Mouse (Mus musculus): Measurements from ENCODE around the gene Zfp764. TPM values are rescaled to one million over a fixed set of nuclear protein-coding genes. Genes with fewer than 3 reads are reported as not detected.
A peak's percentile ranks its signal among the peaks of the same experiment; 100 is the strongest.

Gene Zfp764
- polyA plus RNA-seq, 1 experiment from 2014 or later: 4.0 TPM

GRCm38 (mm10) chr7:127360265-127360664 lies 46.4 kb downstream of the Zfp764 start:
- H3K4me3 ChIP-seq (ENCODE audit: low read depth, low read length): no peak overlapping the region
- peak; percentile 81 for ATAC-seq (ENCODE audit: low FRiP score, low TSS enrichment)
- WGBS: 43% methylated on average over 4 of the region's 4 CpGs
- no peak overlapping the region for H3K27ac ChIP-seq (replicated peaks)
- H3K36me3 ChIP-seq (ENCODE audit: control insufficient read depth, insufficient read depth, low read length): no peaks in the 10 kb centered on the region
- 0 out of 2 replicates have a peak, but pooled peaks cover 5% of the 10 kb centered on the region for H3K4me1 ChIP-seq (replicated peaks; ENCODE audit: control insufficient read depth, insufficient read depth)
- H3K4me2 ChIP-seq (replicated peaks; ENCODE audit: low read depth): no peak overlapping the region
- H3K27me3 ChIP-seq (ENCODE audit: control insufficient read depth, insufficient read depth, low read length): no peaks in the 10 kb centered on the region
- DNase-seq (ENCODE audit: low spot score): no peak
- TF ChIP-seq EP300 (optimal IDR thresholded peaks at IDR 0.05) (no peak), CTCF (IDR thresholded peaks at IDR 0.05; ENCODE audit: low read depth) (no peak)
- H3K9me3 ChIP-seq (ENCODE audit: control insufficient read depth, low read length): no peaks in the 10 kb centered on the region
- H3K9ac ChIP-seq (ENCODE audit: low read length): no peak overlapping the region

GRCm38 (mm10) chr7:127358472-127358871 lies 48.1 kb downstream of the Zfp764 start:
- no peak overlapping the region for H3K4me3 ChIP-seq (ENCODE audit: low read depth, low read length)
- no peaks in the 10 kb centered on the region for H3K27me3 ChIP-seq (ENCODE audit: control insufficient read depth, insufficient read depth, low read length)
- DNase-seq (ENCODE audit: low spot score) (no peak), ATAC-seq (ENCODE audit: low FRiP score, low TSS enrichment) (no peak)
- WGBS: 62% methylated on average over 4 of the region's 4 CpGs
- no peaks in the 10 kb centered on the region for H3K36me3 ChIP-seq (ENCODE audit: control insufficient read depth, insufficient read depth, low read length)
- H3K4me1 ChIP-seq (replicated peaks; ENCODE audit: control insufficient read depth, insufficient read depth): 0 out of 2 replicates have a peak, but pooled peaks cover 3% of the 10 kb centered on the region
- H3K27ac ChIP-seq (replicated peaks): no peak overlapping the region
- H3K9me3 ChIP-seq (ENCODE audit: control insufficient read depth, low read length): no peaks in the 10 kb centered on the region
- no peak overlapping the region for H3K4me2 ChIP-seq (replicated peaks; ENCODE audit: low read depth)
- TF ChIP-seq EP300 (optimal IDR thresholded peaks at IDR 0.05) (no peak), CTCF (IDR thresholded peaks at IDR 0.05; ENCODE audit: low read depth) (no peak)
- H3K9ac ChIP-seq (ENCODE audit: low read length): no peak overlapping the region

GRCm38 (mm10) chr7:127357871-127358270 lies 48.8 kb downstream of the Zfp764 start:
- Histone ChIP-seq H3K4me3 (ENCODE audit: low read depth, low read length) (no peak overlapping the region), H3K9me3 (ENCODE audit: control insufficient read depth, low read length) (no peaks in the 10 kb centered on the region), H3K27me3 (ENCODE audit: control insufficient read depth, insufficient read depth, low read length) (no peaks in the 10 kb centered on the region), H3K36me3 (ENCODE audit: control insufficient read depth, insufficient read depth, low read length) (no peaks in the 10 kb centered on the region), H3K4me2 (replicated peaks; ENCODE audit: low read depth) (no peak overlapping the region), H3K9ac (ENCODE audit: low read length) (no peak overlapping the region), H3K4me1 (replicated peaks; ENCODE audit: control insufficient read depth, insufficient read depth) (no peaks in the 10 kb centered on the region), H3K27ac (replicated peaks) (no peak overlapping the region)
- DNase-seq (ENCODE audit: low spot score) (no peak), ATAC-seq (ENCODE audit: low FRiP score, low TSS enrichment) (no peak)
- TF ChIP-seq EP300 (optimal IDR thresholded peaks at IDR 0.05) (no peak), CTCF (IDR thresholded peaks at IDR 0.05; ENCODE audit: low read depth) (no peak)
- WGBS: 61% methylated on average over 2 of the region's 2 CpGs

GRCm38 (mm10) chr7:127355796-127356195 lies 50.8 kb downstream of the Zfp764 start:
- ATAC-seq (ENCODE audit: low FRiP score, low TSS enrichment): no peak
- no peak overlapping the region for H3K27ac ChIP-seq (replicated peaks)
- no peaks in the 10 kb centered on the region for H3K36me3 ChIP-seq (ENCODE audit: control insufficient read depth, insufficient read depth, low read length)
- no peak for DNase-seq (ENCODE audit: low spot score)
- no peaks in the 10 kb centered on the region for H3K9me3 ChIP-seq (ENCODE audit: control insufficient read depth, low read length)
- H3K4me3 ChIP-seq (ENCODE audit: low read depth, low read length): no peak overlapping the region
- 49% methylated on average over 3 of the region's 3 CpGs for WGBS
- no peak overlapping the region for H3K4me2 ChIP-seq (replicated peaks; ENCODE audit: low read depth)
- no peak overlapping the region for H3K9ac ChIP-seq (ENCODE audit: low read length)
- TF ChIP-seq EP300 (optimal IDR thresholded peaks at IDR 0.05) (no peak), CTCF (IDR thresholded peaks at IDR 0.05; ENCODE audit: low read depth) (no peak)
- no peaks in the 10 kb centered on the region for H3K4me1 ChIP-seq (replicated peaks; ENCODE audit: control insufficient read depth, insufficient read depth)
- H3K27me3 ChIP-seq (ENCODE audit: control insufficient read depth, insufficient read depth, low read length): no peaks in the 10 kb centered on the region

Other genes starting within 250 kb of the Zfp764 start
- 22.8 and 25.2 TPM in 2 replicates for gene Cd2bp2, start 210.8 kb downstream of the Zfp764 start, polyA plus RNA-seq (2015; fragmentation: Nextera tagmentation; extraction: Ambion mirVana)
- 11.7 and 12.1 TPM in 2 replicates for gene Tbc1d10b, start 198.4 kb downstream of the Zfp764 start, polyA plus RNA-seq (2015; fragmentation: Nextera tagmentation; extraction: Ambion mirVana)
- gene Mylpf, start 197.9 kb downstream of the Zfp764 start, polyA plus RNA-seq (2015; fragmentation: Nextera tagmentation; extraction: Ambion mirVana): 11.7 and 15.9 TPM in 2 replicates
- gene Zfp553, start 173.8 kb downstream of the Zfp764 start, polyA plus RNA-seq (2015; fragmentation: Nextera tagmentation; extraction: Ambion mirVana): 11.4 and 12.2 TPM in 2 replicates
- gene Sept1, start 173.7 kb downstream of the Zfp764 start, polyA plus RNA-seq (2015; fragmentation: Nextera tagmentation; extraction: Ambion mirVana): 7.0 and 7.9 TPM in 2 replicates
- gene Zfp771, start 162.5 kb downstream of the Zfp764 start, polyA plus RNA-seq (2015; fragmentation: Nextera tagmentation; extraction: Ambion mirVana): 27.3 and 29.6 TPM in 2 replicates
- 79.8 and 84.5 TPM in 2 replicates for gene Dctpp1, start 146.1 kb downstream of the Zfp764 start, polyA plus RNA-seq (2015; fragmentation: Nextera tagmentation; extraction: Ambion mirVana)
- 113 and 115 TPM in 2 replicates for gene Sephs2, start 132.8 kb downstream of the Zfp764 start, polyA plus RNA-seq (2015; fragmentation: Nextera tagmentation; extraction: Ambion mirVana)
- gene Itgal, start 110.6 kb downstream of the Zfp764 start, polyA plus RNA-seq (2015; fragmentation: Nextera tagmentation; extraction: Ambion mirVana): 0.80 and 1.1 TPM in 2 replicates
- 9.0 and 11.0 TPM in 2 replicates for gene Zfp768, start 61.2 kb downstream of the Zfp764 start, polyA plus RNA-seq (2015; fragmentation: Nextera tagmentation; extraction: Ambion mirVana)
- 4.9 and 5.4 TPM in 2 replicates for gene Zfp747, start 30.8 kb downstream of the Zfp764 start, polyA plus RNA-seq (2015; fragmentation: Nextera tagmentation; extraction: Ambion mirVana)
- gene 9130019O22Rik, start 19.7 kb downstream of the Zfp764 start, polyA plus RNA-seq (2015; fragmentation: Nextera tagmentation; extraction: Ambion mirVana): 3.0 and 3.1 TPM in 2 replicates
- 3.3 and 3.9 TPM in 2 replicates for gene E430018J23Rik, start 13.2 kb downstream of the Zfp764 start, polyA plus RNA-seq (2015; fragmentation: Nextera tagmentation; extraction: Ambion mirVana)
- gene Zfp688, start 15.2 kb upstream of the Zfp764 start, polyA plus RNA-seq (2015; fragmentation: Nextera tagmentation; extraction: Ambion mirVana): 15.6 and 17.8 TPM in 2 replicates
- gene Zfp689, start 42.3 kb upstream of the Zfp764 start, polyA plus RNA-seq (2015; fragmentation: Nextera tagmentation; extraction: Ambion mirVana): 2.1 and 2.9 TPM in 2 replicates
- gene Prr14, start 52.8 kb upstream of the Zfp764 start, polyA plus RNA-seq (2015; fragmentation: Nextera tagmentation; extraction: Ambion mirVana): 30.4 and 36.5 TPM in 2 replicates
- 8.7 and 9.3 TPM in 2 replicates for gene Fbrs, start 72.4 kb upstream of the Zfp764 start, polyA plus RNA-seq (2015; fragmentation: Nextera tagmentation; extraction: Ambion mirVana)
- 13.0 TPM in 2 replicates for gene Srcap, start 105.2 kb upstream of the Zfp764 start, polyA plus RNA-seq (2015; fragmentation: Nextera tagmentation; extraction: Ambion mirVana)
- gene Gm42715, start 112.8 kb upstream of the Zfp764 start, polyA plus RNA-seq (2015; fragmentation: Nextera tagmentation; extraction: Ambion mirVana): 6.1 and 6.4 TPM in 2 replicates
- gene Tmem265, start 154.6 kb upstream of the Zfp764 start, polyA plus RNA-seq (2015; fragmentation: Nextera tagmentation; extraction: Ambion mirVana): 22.7 and 24.3 TPM in 2 replicates
- gene Phkg2, start 166.5 kb upstream of the Zfp764 start, polyA plus RNA-seq (2015; fragmentation: Nextera tagmentation; extraction: Ambion mirVana): 22.6 and 24.3 TPM in 2 replicates
- gene Ccdc189, start 181.8 kb upstream of the Zfp764 start, polyA plus RNA-seq (2015; fragmentation: Nextera tagmentation; extraction: Ambion mirVana): 3.5 and 3.6 TPM in 2 replicates
- gene Rnf40, start 181.9 kb upstream of the Zfp764 start, polyA plus RNA-seq (2015; fragmentation: Nextera tagmentation; extraction: Ambion mirVana): 17.1 and 18.7 TPM in 2 replicates
- gene Zfp629, start 209.0 kb upstream of the Zfp764 start, polyA plus RNA-seq (2015; fragmentation: Nextera tagmentation; extraction: Ambion mirVana): 3.6 and 3.7 TPM in 2 replicates

All from stomach, postnatal 0 days (tissue).